Mouse (Mus musculus) heart, postnatal 4 days (tissue): ENCODE data around the gene Hoxb9. TPM values are rescaled to one million over a fixed set of nuclear protein-coding genes. Genes with fewer than 3 reads are reported as not detected.
A peak's percentile ranks its signal among the peaks of the same experiment; 100 is the strongest.

Experiments
- DNase-seq: peaks from one replicate; pipeline ENCODE4 v3.0.0; 2021
- total RNA-seq, 2 experiments: library from RNA; stranded (reverse); gene quantifications; 2 replicates each; pipeline ENCODE4 v1.2.3; 2021

The Hoxb9 gene
- total RNA-seq, 2 experiments from 2014 or later: not detected

GRCm38 (mm10) chr11:96267021-96267920, 4.0 kb upstream of the Hoxb9 start:
- no peak for DNase-seq

- DNase-seq: no peak
These were observed 3.1 kb upstream of the Hoxb9 start for GRCm38 (mm10) chr11:96268031-96268745.

GRCm38 (mm10) chr11:96269869-96270268, 1.4 kb upstream of the Hoxb9 start:
- DNase-seq: no peak

- no peak for DNase-seq
These were observed 319 bp downstream of the Hoxb9 start for GRCm38 (mm10) chr11:96271541-96272011.

GRCm38 (mm10) chr11:96272024-96272921, 1.0 kb downstream of the Hoxb9 start:
- no peak for DNase-seq

GRCm38 (mm10) chr11:96274428-96274827, 3.2 kb downstream of the Hoxb9 start:
- no peak for DNase-seq

GRCm38 (mm10) chr11:96275896-96276295, 4.6 kb downstream of the Hoxb9 start:
- DNase-seq: no peak

GRCm38 (mm10) chr11:96277151-96278044, 6.1 kb downstream of the Hoxb9 start:
- DNase-seq: no peak

- no peak for DNase-seq
These were observed 7.1 kb downstream of the Hoxb9 start for GRCm38 (mm10) chr11:96278324-96278723.

GRCm38 (mm10) chr11:96278773-96279172, 7.5 kb downstream of the Hoxb9 start:
- peak; percentile 90 for DNase-seq

GRCm38 (mm10) chr11:96279421-96280233, 8.4 kb downstream of the Hoxb9 start:
- DNase-seq: no peak

- DNase-seq: no peak
These were observed 9.4 kb downstream of the Hoxb9 start for GRCm38 (mm10) chr11:96280399-96281378.

GRCm38 (mm10) chr11:96281396-96281795, 10.1 kb downstream of the Hoxb9 start:
- DNase-seq: no peak

- DNase-seq: no peak
These were observed 10.8 kb downstream of the Hoxb9 start, which contains the start of gene Hoxb8 for GRCm38 (mm10) chr11:96281855-96282570. TSS of gene Hoxb8 (plus strand) at chr11:96281905.

GRCm38 (mm10) chr11:96282795-96283430, 11.7 kb downstream of the Hoxb9 start:
- no peak for DNase-seq

- DNase-seq: peak; percentile 48
These were observed 12.9 kb downstream of the Hoxb9 start for GRCm38 (mm10) chr11:96284041-96284749.
